Mouse (Mus musculus): ENCODE results near the gene Phf3. TPM values are rescaled to one million over a fixed set of nuclear protein-coding genes. Genes with fewer than 3 reads are reported as not detected.
"Not testable (repeated sequence)": the region's sequence is repeated elsewhere in the genome, so short reads cannot be mapped to it uniquely, and the experiment has no call there.

The Phf3 gene
- polyA plus RNA-seq, 1 experiment from 2014 or later, result 56.9 TPM

- Histone ChIP-seq H3K4me3 (replicated peaks; ENCODE audit: low read length) (no peak overlapping the region), H3K27ac (no peak overlapping the region), H3K4me1 (replicated peaks; ENCODE audit: control insufficient read depth, insufficient read depth, low read length) (no peaks in the 10 kb centered on the region), H3K36me3 (replicated peaks; ENCODE audit: control insufficient read depth, insufficient read depth) (no peaks in the 10 kb centered on the region), H3K9me3 (ENCODE audit: control insufficient read depth, low read length) (no peaks in the 10 kb centered on the region), H3K4me2 (replicated peaks) (no peak overlapping the region), H3K27me3 (ENCODE audit: control insufficient read depth, insufficient read depth, low read length) (no peaks in the 10 kb centered on the region), H3K9ac (no peak overlapping the region)
- WGBS, result 50% methylated on average over 6 of the region's 6 CpGs
- DNase-seq (ENCODE audit: low spot score) (no peak), ATAC-seq (ENCODE audit: low FRiP score) (no peak)
These were observed 93.4 kb downstream of the Phf3 start for GRCm38 (mm10) chr1:30780293-30780692.

GRCm38 (mm10) chr1:30779562-30779961, 94.2 kb downstream of the Phf3 start:
- Histone ChIP-seq H3K9ac (no peak overlapping the region), H3K4me3 (replicated peaks; ENCODE audit: low read length) (no peak overlapping the region), H3K36me3 (replicated peaks; ENCODE audit: control insufficient read depth, insufficient read depth) (no peaks in the 10 kb centered on the region), H3K4me2 (replicated peaks) (no peak overlapping the region), H3K27ac (no peak overlapping the region), H3K9me3 (ENCODE audit: control insufficient read depth, low read length) (no peaks in the 10 kb centered on the region), H3K27me3 (ENCODE audit: control insufficient read depth, insufficient read depth, low read length) (no peaks in the 10 kb centered on the region), H3K4me1 (replicated peaks; ENCODE audit: control insufficient read depth, insufficient read depth, low read length) (no peaks in the 10 kb centered on the region)
- DNase-seq (ENCODE audit: low spot score) (no peak), ATAC-seq (ENCODE audit: low FRiP score) (no peak)
- WGBS, result 94% methylated on average over 3 of the region's 3 CpGs

- Histone ChIP-seq H3K36me3 (replicated peaks; ENCODE audit: control insufficient read depth, insufficient read depth) (no peaks in the 10 kb centered on the region), H3K27ac (no peak overlapping the region), H3K4me2 (replicated peaks) (peak overlapping the region; percentile 34), H3K4me3 (replicated peaks; ENCODE audit: low read length) (no peak overlapping the region), H3K27me3 (ENCODE audit: control insufficient read depth, insufficient read depth, low read length) (no peaks in the 10 kb centered on the region), H3K9me3 (ENCODE audit: control insufficient read depth, low read length) (no peaks in the 10 kb centered on the region), H3K9ac (peak overlapping the region; percentile 29; the same call in 1 of the 2 replicates), H3K4me1 (replicated peaks; ENCODE audit: control insufficient read depth, insufficient read depth, low read length) (no peaks in the 10 kb centered on the region)
- ATAC-seq (ENCODE audit: low FRiP score) (peak; percentile 43), DNase-seq (ENCODE audit: low spot score) (peak; percentile 83)
- 22% methylated on average over 14 of the region's 14 CpGs for WGBS
These were observed 95.2 kb downstream of the Phf3 start for GRCm38 (mm10) chr1:30778374-30779005.

GRCm38 (mm10) chr1:30776196-30776595, 97.5 kb downstream of the Phf3 start:
- no peak for ATAC-seq (ENCODE audit: low FRiP score)
- Histone ChIP-seq H3K27ac (no peak overlapping the region), H3K36me3 (replicated peaks; ENCODE audit: control insufficient read depth, insufficient read depth) (no peaks in the 10 kb centered on the region), H3K9ac (no peak overlapping the region), H3K9me3 (ENCODE audit: control insufficient read depth, low read length) (no peaks in the 10 kb centered on the region), H3K4me2 (replicated peaks) (no peak overlapping the region), H3K4me3 (replicated peaks; ENCODE audit: low read length) (no peak overlapping the region), H3K4me1 (replicated peaks; ENCODE audit: control insufficient read depth, insufficient read depth, low read length) (no peaks in the 10 kb centered on the region), H3K27me3 (ENCODE audit: control insufficient read depth, insufficient read depth, low read length) (no peaks in the 10 kb centered on the region)
- DNase-seq (ENCODE audit: low spot score), result no peak
- whole genome bisulfite sequencing, result 65% methylated on average over 2 of the region's 2 CpGs

GRCm38 (mm10) chr1:30773662-30774061, 100.1 kb downstream of the Phf3 start:
- Histone ChIP-seq H3K9ac (no peak overlapping the region), H3K4me3 (replicated peaks; ENCODE audit: low read length) (no peak overlapping the region), H3K27ac (no peak overlapping the region), H3K36me3 (replicated peaks; ENCODE audit: control insufficient read depth, insufficient read depth) (no peaks in the 10 kb centered on the region), H3K4me2 (replicated peaks) (no peak overlapping the region), H3K4me1 (replicated peaks; ENCODE audit: control insufficient read depth, insufficient read depth, low read length) (no peaks in the 10 kb centered on the region), H3K27me3 (ENCODE audit: control insufficient read depth, insufficient read depth, low read length) (no peaks in the 10 kb centered on the region), H3K9me3 (ENCODE audit: control insufficient read depth, low read length) (no peaks in the 10 kb centered on the region)
- 82% methylated on average over 6 of the region's 6 CpGs for WGBS
- ATAC-seq (ENCODE audit: low FRiP score), result no peak
- no peak for DNase-seq (ENCODE audit: low spot score)

- no peak overlapping the region for H3K9ac ChIP-seq
- no peaks in the 10 kb centered on the region for H3K27me3 ChIP-seq (ENCODE audit: control insufficient read depth, insufficient read depth, low read length)
- ATAC-seq (ENCODE audit: low FRiP score) (no peak), DNase-seq (ENCODE audit: low spot score) (no peak)
- 88% methylated on average over 7 of the region's 7 CpGs for WGBS
- no peaks in the 10 kb centered on the region for H3K4me1 ChIP-seq (replicated peaks; ENCODE audit: control insufficient read depth, insufficient read depth, low read length)
- no peak overlapping the region for H3K4me3 ChIP-seq (replicated peaks; ENCODE audit: low read length)
- no peaks in the 10 kb centered on the region for H3K9me3 ChIP-seq (ENCODE audit: control insufficient read depth, low read length)
- H3K36me3 ChIP-seq (replicated peaks; ENCODE audit: control insufficient read depth, insufficient read depth), result no peaks in the 10 kb centered on the region
- no peak overlapping the region for H3K4me2 ChIP-seq (replicated peaks)
- no peak overlapping the region for H3K27ac ChIP-seq
These were observed 100.9 kb downstream of the Phf3 start for GRCm38 (mm10) chr1:30772851-30773250.

- Histone ChIP-seq H3K36me3 (replicated peaks; ENCODE audit: control insufficient read depth, insufficient read depth) (no peaks in the 10 kb centered on the region), H3K9ac (no peak overlapping the region), H3K27ac (no peak overlapping the region), H3K4me3 (replicated peaks; ENCODE audit: low read length) (no peak overlapping the region), H3K4me1 (replicated peaks; ENCODE audit: control insufficient read depth, insufficient read depth, low read length) (no peaks in the 10 kb centered on the region), H3K4me2 (replicated peaks) (no peak overlapping the region), H3K27me3 (ENCODE audit: control insufficient read depth, insufficient read depth, low read length) (no peaks in the 10 kb centered on the region), H3K9me3 (ENCODE audit: control insufficient read depth, low read length) (no peaks in the 10 kb centered on the region)
- WGBS, result 72% methylated on average over 6 of the region's 6 CpGs
- DNase-seq (ENCODE audit: low spot score), result no peak
- ATAC-seq (ENCODE audit: low FRiP score), result peak; percentile 59; the same call in 1 of the 2 replicates
These were observed 101.9 kb downstream of the Phf3 start for GRCm38 (mm10) chr1:30771772-30772171.

- WGBS, result 93% methylated on average over 11 of the region's 16 CpGs
- not testable (repeated sequence) for ATAC-seq (ENCODE audit: low FRiP score)
These were observed 103.1 kb downstream of the Phf3 start for GRCm38 (mm10) chr1:30770599-30770998.

GRCm38 (mm10) chr1:30756794-30757193, 116.9 kb downstream of the Phf3 start:
- H3K4me1 ChIP-seq (replicated peaks; ENCODE audit: control insufficient read depth, insufficient read depth, low read length), result no peaks in the 10 kb centered on the region; the same call in 1 of the 2 replicates
- no peak overlapping the region for H3K9ac ChIP-seq
- H3K4me2 ChIP-seq (replicated peaks), result no peak overlapping the region
- no peaks in the 10 kb centered on the region for H3K27me3 ChIP-seq (ENCODE audit: control insufficient read depth, insufficient read depth, low read length)
- DNase-seq (ENCODE audit: low spot score), result no peak
- H3K27ac ChIP-seq, result no peak overlapping the region
- no peaks in the 10 kb centered on the region for H3K36me3 ChIP-seq (replicated peaks; ENCODE audit: control insufficient read depth, insufficient read depth)
- no peak for ATAC-seq (ENCODE audit: low FRiP score)
- H3K9me3 ChIP-seq (ENCODE audit: control insufficient read depth, low read length), result no peaks in the 10 kb centered on the region
- H3K4me3 ChIP-seq (replicated peaks; ENCODE audit: low read length), result no peak overlapping the region

More at GRCm38 (mm10) chr1:30770599-30770998, 103.1 kb downstream of the Phf3 start:
- H3K36me3 ChIP-seq (replicated peaks; ENCODE audit: control insufficient read depth, insufficient read depth); H3K4me2 ChIP-seq (replicated peaks); DNase-seq (ENCODE audit: low spot score); H3K27me3 ChIP-seq (ENCODE audit: control insufficient read depth, insufficient read depth, low read length); H3K27ac ChIP-seq; H3K4me3 ChIP-seq (replicated peaks; ENCODE audit: low read length); H3K9me3 ChIP-seq (ENCODE audit: control insufficient read depth, low read length); H3K4me1 ChIP-seq (replicated peaks; ENCODE audit: control insufficient read depth, insufficient read depth, low read length); H3K9ac ChIP-seq: not testable (repeated sequence)

Measured in hindbrain, embryonic 14.5 days (tissue).